Mouse (Mus musculus) intestine, embryonic 16.5 days (tissue): ENCODE results near the gene Hrct1. TPM values are rescaled to one million over a fixed set of nuclear protein-coding genes. Genes with fewer than 3 reads are reported as not detected.

Experiments used
- ATAC-seq: fragments of 200-750 bp; cut with Nextera tagmentation; 2 replicates; pipeline ENCODE4 v1.8.0; 2017; ENCODE audit warnings: moderate TSS enrichment, moderate library complexity
- H3K27ac ChIP-seq: fragments of 300-500 bp; sonication (generic); 2 replicates; pipeline ENCODE4 v1.5.1; 2014; ENCODE audit warnings: mild to moderate bottlenecking, low read length
- H3K27me3 ChIP-seq: fragments of 300-500 bp; sonication (generic); replicated peaks from 2 replicates; pipeline ENCODE4 v1.6.1; 2014; ENCODE audit warnings: low read length, control low read depth, mixed read lengths; ENCODE audit not compliant: control insufficient read depth, insufficient read depth
- H3K36me3 ChIP-seq: fragments of 300-500 bp; sonication (generic); 2 replicates; pipeline ENCODE4 v1.6.1; 2014; ENCODE audit warnings: low read length, control low read depth; ENCODE audit not compliant: control insufficient read depth, insufficient read depth
- H3K4me1 ChIP-seq: fragments of 300-500 bp; sonication (generic); 2 replicates; pipeline ENCODE4 v1.6.1; 2014; ENCODE audit warnings: low read length, control low read depth, mixed read lengths; ENCODE audit not compliant: control insufficient read depth, insufficient read depth
- H3K4me2 ChIP-seq: fragments of 300-500 bp; sonication (generic); 2 replicates; pipeline ENCODE4 v1.6.1; 2014; ENCODE audit warnings: low read depth, low read length, control low read depth
- H3K4me3 ChIP-seq: fragments of 300-500 bp; sonication (generic); 2 replicates; pipeline ENCODE4 v1.5.1; 2014; ENCODE audit warnings: mild to moderate bottlenecking, low read length
- H3K9ac ChIP-seq: fragments of 300-500 bp; sonication (generic); 2 replicates; pipeline ENCODE4 v1.6.1; 2014; ENCODE audit warnings: low read depth, low read length
- H3K9me3 ChIP-seq: fragments of 300-500 bp; sonication (generic); 2 replicates; pipeline ENCODE4 v1.6.1; 2016; ENCODE audit warnings: low read length, control low read depth; ENCODE audit not compliant: control insufficient read depth
- WGBS: fragments of 180-500 bp; shearing (Covaris S2); extraction: QIAGEN DNeasy Blood & Tissue Kit; methylation state at CpG from one replicate; pipeline ENCODE4 v1.1.7; 2014; 5-methylcytosine and 5-hydroxymethylcytosine counted together
- polyA plus RNA-seq: library from polyadenylated mRNA; unstranded; fragments of >200 nt; fragmentation: Nextera tagmentation; extraction: Ambion mirVana; gene quantifications from 2 replicates; pipeline ENCODE4 v1.2.1, GENCODE M21; 2015

Hrct1 gene
- polyA plus RNA-seq, 1 experiment from 2014 or later: 1.1 TPM

DNA sequence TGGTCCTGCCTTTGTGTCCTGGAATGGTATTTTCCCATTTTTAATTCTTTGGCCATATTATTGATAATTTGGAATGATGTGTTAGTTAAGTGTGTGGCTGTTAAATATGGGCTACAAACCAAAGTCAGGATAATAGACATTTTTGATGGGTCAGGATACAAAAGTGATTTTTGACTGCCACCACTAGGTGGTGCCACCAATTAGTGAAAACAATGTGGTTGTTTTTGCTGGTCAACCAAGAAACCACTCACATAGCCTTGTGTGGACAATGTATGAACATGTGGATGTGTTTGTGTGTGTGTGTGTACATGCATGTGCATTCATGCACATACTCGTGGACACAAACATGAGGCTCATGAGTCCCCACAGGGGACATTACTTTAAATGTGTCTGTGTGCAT is 2.2 kb upstream of the Hrct1 start:
- no peak overlapping the region for H3K27ac ChIP-seq
- no peak overlapping the region for H3K4me2 ChIP-seq
- H3K4me1 ChIP-seq: peaks cover 35% of the 10 kb centered on the region
- H3K4me3 ChIP-seq: no peak overlapping the region
- 40% methylated on average over 1 of the region's 1 CpGs for WGBS
- H3K9ac ChIP-seq: no peak overlapping the region
- H3K36me3 ChIP-seq: no peaks in the 10 kb centered on the region
- ATAC-seq: no peak
- no peaks in the 10 kb centered on the region for H3K27me3 ChIP-seq
- no peaks in the 10 kb centered on the region for H3K9me3 ChIP-seq

DNA sequence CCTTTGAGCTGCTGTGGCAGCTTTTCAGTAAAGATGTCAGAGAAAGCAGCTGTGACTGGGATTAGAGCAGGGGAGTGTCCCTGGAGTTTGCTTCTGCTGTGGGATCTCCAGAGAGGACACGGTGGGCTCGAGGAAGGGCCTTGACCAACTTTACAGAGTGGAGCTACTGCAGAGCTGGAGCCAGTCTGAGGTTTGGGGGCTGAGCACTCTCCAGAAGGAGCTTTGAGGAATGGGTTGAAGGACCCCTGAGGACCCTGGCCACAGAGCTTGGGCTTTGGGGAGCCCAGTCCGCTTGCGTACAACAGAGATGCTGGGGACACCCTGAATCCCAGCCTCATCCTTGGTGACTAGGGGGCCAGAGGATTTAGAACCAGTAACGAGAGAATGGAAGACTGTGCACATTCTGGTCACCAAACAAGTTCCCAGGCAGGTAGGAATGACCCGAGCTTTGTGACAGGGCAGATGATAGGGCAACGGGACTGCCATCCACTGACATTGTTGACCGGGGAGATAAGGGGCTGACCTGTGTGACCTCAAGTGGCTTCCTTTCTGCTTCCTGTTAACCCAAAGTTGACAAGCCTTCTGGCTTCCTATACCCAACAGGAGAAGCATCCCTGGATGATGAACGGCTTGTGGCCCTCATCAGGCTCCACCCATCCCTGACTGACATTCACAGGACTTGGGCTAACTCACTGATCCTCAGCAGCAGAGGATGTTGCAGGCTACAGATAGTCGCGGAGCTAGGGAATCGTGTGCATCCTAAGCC is 577 bp upstream of the Hrct1 start:
- peaks cover 42% of the 10 kb centered on the region for H3K4me1 ChIP-seq
- 46% methylated on average over 12 of the region's 12 CpGs for WGBS
- H3K9me3 ChIP-seq: no peaks in the 10 kb centered on the region
- no peak overlapping the region for H3K4me3 ChIP-seq
- no peak overlapping the region for H3K4me2 ChIP-seq
- no peaks in the 10 kb centered on the region for H3K36me3 ChIP-seq
- H3K27me3 ChIP-seq: no peaks in the 10 kb centered on the region
- H3K9ac ChIP-seq: no peak overlapping the region
- peak overlapping the region; percentile 30; the same call in 1 of the 2 replicates for H3K27ac ChIP-seq
- peak; percentile 23; the same call in 1 of the 2 replicates for ATAC-seq

DNA sequence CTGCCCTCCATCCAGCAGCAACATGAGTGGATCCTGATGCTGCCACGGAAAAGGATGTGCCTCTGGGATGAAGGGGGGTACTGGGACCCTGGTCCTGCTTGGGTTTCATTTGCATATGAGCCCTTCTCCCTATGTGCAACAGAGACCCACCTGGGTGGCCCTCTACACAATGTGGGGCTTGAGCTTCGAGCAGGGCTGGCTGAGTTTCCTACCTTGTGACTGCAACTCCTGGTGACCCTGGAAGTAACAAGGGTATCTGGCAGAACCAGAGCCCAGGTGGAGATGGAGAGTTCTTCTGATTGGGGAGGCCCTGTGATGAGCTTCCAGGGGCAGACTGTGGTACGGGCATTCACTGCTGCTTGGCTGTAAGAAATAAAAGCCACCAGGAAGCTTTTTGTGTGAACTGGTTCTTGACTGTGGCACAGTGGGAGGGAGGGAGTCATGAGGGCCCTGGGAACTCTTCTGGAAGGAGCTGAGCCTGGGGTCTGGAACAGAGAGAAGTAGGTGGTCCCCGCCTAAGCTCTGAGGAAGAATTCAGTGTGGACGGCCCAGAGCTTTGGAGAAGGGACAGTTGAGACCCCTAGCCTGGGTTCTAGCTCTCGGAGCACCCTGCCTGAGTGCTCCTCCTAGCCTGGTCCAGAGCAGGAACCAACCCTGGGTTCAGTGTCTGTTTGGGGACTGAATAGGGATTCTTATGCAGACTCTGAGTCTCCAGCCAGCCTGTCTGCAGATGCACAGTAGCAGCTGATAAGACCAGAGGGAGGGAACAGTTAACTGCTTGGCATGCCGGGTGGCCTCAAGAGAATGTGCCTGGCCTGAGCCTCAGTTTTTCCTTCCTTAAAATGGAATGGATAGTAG is 959 bp downstream of the Hrct1 start:
- no peak overlapping the region for H3K4me3 ChIP-seq
- peak overlapping the region; percentile 42; the same call in 1 of the 2 replicates for H3K9ac ChIP-seq
- H3K36me3 ChIP-seq: no peaks in the 10 kb centered on the region
- 65% methylated on average over 7 of the region's 7 CpGs for whole genome bisulfite sequencing
- H3K27ac ChIP-seq: peak overlapping the region; percentile 85
- H3K27me3 ChIP-seq: no peaks in the 10 kb centered on the region
- no peaks in the 10 kb centered on the region for H3K9me3 ChIP-seq
- H3K4me1 ChIP-seq: peaks cover 42% of the 10 kb centered on the region
- ATAC-seq: peak; percentile 50
- H3K4me2 ChIP-seq: 0 out of 2 replicates have a peak overlapping the region, but pooled peaks have one; percentile 4

GRCm38 (mm10) chr4:43728576-43728954 is 1.6 kb downstream of the Hrct1 start:
- Histone ChIP-seq H3K4me2 (0 out of 2 replicates have a peak overlapping the region, but pooled peaks have one; percentile 4), H3K9me3 (no peaks in the 10 kb centered on the region), H3K27ac (peak overlapping the region; percentile 85), H3K4me3 (no peak overlapping the region), H3K36me3 (no peaks in the 10 kb centered on the region), H3K27me3 (no peaks in the 10 kb centered on the region), H3K9ac (peak overlapping the region; percentile 42; the same call in 1 of the 2 replicates), H3K4me1 (peaks cover 42% of the 10 kb centered on the region)
- peak; percentile 75 for ATAC-seq
- WGBS: 12% methylated on average over 5 of the region's 5 CpGs

DNA sequence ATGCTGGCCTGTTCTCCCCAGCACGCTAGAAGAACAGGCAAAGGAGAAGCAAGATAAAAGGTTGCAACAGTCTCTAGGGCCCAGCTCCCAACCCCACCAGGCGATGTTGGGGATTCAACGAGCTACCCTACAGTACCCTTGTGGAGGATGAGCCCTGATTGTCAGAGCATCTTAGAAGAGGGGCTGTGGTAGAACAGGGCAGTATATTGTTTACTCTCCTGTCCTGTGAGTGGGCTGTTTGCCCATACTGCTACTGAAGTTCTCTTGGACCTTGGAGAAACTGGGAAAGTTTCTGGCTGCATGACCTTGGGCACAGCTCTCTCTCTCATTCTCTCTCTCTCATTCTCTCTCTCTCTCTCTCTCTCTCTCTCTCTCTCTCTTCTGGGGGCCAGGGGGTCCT is 2.1 kb downstream of the Hrct1 start:
- Histone ChIP-seq H3K4me3 (no peak overlapping the region), H3K36me3 (no peaks in the 10 kb centered on the region), H3K27ac (peak overlapping the region; percentile 85), H3K4me1 (peaks cover 42% of the 10 kb centered on the region), H3K9me3 (no peaks in the 10 kb centered on the region), H3K4me2 (no peak overlapping the region), H3K27me3 (no peaks in the 10 kb centered on the region), H3K9ac (no peak overlapping the region)
- no peak for ATAC-seq
- 70% methylated on average over 3 of the region's 3 CpGs for WGBS

GRCm38 (mm10) chr4:43729794-43730550 is 3.0 kb downstream of the Hrct1 start, which contains the start of gene Spaar:
Spaar (plus strand) TSS chr4:43730034.
- WGBS: 49% methylated on average over 14 of the region's 14 CpGs
- Histone ChIP-seq H3K9ac (no peak within 1 kb of the TSS), H3K4me2 (no peak within 1 kb of the TSS), H3K4me1 (peaks cover 42% of the 10 kb centered on the region), H3K27ac (peak within 1 kb of the TSS; percentile 85), H3K36me3 (no peaks in the 10 kb centered on the region), H3K27me3 (no peaks in the 10 kb centered on the region), H3K4me3 (no peak within 1 kb of the TSS), H3K9me3 (no peaks in the 10 kb centered on the region)
- no peak for ATAC-seq

- Histone ChIP-seq H3K4me2 (no peak overlapping the region), H3K4me1 (peaks cover 42% of the 10 kb centered on the region), H3K9me3 (no peaks in the 10 kb centered on the region), H3K9ac (no peak overlapping the region), H3K27ac (no peak overlapping the region), H3K36me3 (no peaks in the 10 kb centered on the region), H3K27me3 (no peaks in the 10 kb centered on the region), H3K4me3 (no peak overlapping the region)
- no peak for ATAC-seq
- WGBS: 63% methylated on average over 21 of the region's 21 CpGs
These were observed 3.8 kb downstream of the Hrct1 start for GRCm38 (mm10) chr4:43730750-43731297.

DNA sequence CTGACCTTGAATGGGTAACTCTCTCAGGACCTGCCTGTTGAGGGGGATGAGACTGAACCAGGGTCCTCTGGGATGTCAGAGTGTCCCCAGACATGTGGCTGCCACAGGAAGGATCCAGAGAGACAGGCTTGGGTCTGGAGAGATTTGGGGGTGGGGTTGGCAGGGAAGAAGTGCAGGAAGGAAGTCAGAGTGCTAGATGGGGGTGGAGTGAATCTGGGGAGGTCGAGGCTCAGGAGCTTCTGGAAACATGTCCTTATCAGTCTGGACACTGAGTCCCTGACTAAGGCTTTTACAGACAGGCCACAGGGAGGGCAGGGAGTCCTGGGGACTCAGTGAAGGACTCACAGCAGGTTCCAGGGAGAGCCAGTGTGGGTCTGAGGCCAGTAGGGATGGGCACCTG is 5.2 kb downstream of the Hrct1 start:
- no peak overlapping the region for H3K27ac ChIP-seq
- H3K27me3 ChIP-seq: no peaks in the 10 kb centered on the region
- H3K4me1 ChIP-seq: peaks cover 33% of the 10 kb centered on the region
- no peak for ATAC-seq
- H3K4me3 ChIP-seq: no peak overlapping the region
- WGBS: 14% methylated on average over 1 of the region's 1 CpGs
- no peak overlapping the region for H3K9ac ChIP-seq
- H3K9me3 ChIP-seq: no peaks in the 10 kb centered on the region
- no peaks in the 10 kb centered on the region for H3K36me3 ChIP-seq
- no peak overlapping the region for H3K4me2 ChIP-seq
